Mouse (Mus musculus) erythroblast, embryonic 14.5 days (primary cell): ENCODE measurements around the gene Plcl2. TPM values are rescaled to one million over a fixed set of nuclear protein-coding genes. Genes with fewer than 3 reads are reported as not detected.

Experiments
- H3K27me3 ChIP-seq: 2 replicates; pipeline ENCODE4 v1.6.1; 2012; ENCODE audit warnings: inconsistent platforms; ENCODE audit not compliant: control insufficient read depth
- H3K36me3 ChIP-seq: 2 replicates; pipeline ENCODE4 v1.6.1; 2012; ENCODE audit warnings: mild to moderate bottlenecking, inconsistent platforms; ENCODE audit not compliant: control insufficient read depth
- H3K4me1 ChIP-seq: 2 replicates; pipeline ENCODE4 v1.6.1; 2012; ENCODE audit warnings: inconsistent platforms; ENCODE audit not compliant: control insufficient read depth
- H3K4me3 ChIP-seq: replicated peaks from 2 replicates; pipeline ENCODE3; 2012; ENCODE audit warnings: moderate library complexity, mild to moderate bottlenecking, inconsistent platforms
- H3K9me3 ChIP-seq: 2 replicates; pipeline ENCODE4 v1.6.1; 2012; ENCODE audit warnings: low read length, inconsistent platforms, mixed read lengths; ENCODE audit not compliant: control insufficient read depth
- GATA1 ChIP-seq: IDR thresholded peaks from 2 replicates; pipeline ENCODE4 v1.6.1; 2012; ENCODE audit warnings: low read length, inconsistent platforms, mixed read lengths
- TAL1 ChIP-seq: IDR thresholded peaks from 3 replicates; pipeline ENCODE4 v1.6.1; 2012; ENCODE audit warnings: low read length, inconsistent platforms, mixed read lengths
- polyA plus RNA-seq: library from polyadenylated mRNA; stranded (reverse); fragments of >175 nt; gene quantifications from 2 replicates; pipeline ENCODE4 v1.2.3, GENCODE M21; 2012

The Plcl2 gene
- polyA plus RNA-seq, 1 experiment: 0.24 TPM

DNA sequence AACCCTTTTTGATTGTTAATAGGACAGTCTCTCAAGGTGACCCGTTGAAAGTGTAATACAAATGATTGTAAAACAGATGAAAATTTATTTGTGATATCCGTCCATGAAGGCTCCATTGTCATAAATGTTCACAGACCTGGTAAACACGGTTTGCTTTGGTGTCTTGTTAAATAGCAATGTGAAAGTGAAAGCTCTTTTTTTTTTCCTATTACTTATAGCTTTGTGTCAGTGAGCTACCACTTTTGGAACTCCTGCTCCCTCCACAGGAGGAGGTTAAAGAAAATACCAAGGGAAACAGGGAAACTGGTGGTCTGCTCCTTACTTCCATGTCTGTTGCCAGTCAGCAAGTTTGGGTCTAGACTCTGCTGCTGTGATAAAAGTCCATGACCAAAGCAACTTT, 71.2 kb downstream of the Plcl2 start:
- Histone ChIP-seq H3K9me3 (no peaks in the 10 kb centered on the region), H3K27me3 (no peaks in the 10 kb centered on the region), H3K4me3 (no peak overlapping the region), H3K4me1 (peaks cover 5% of the 10 kb centered on the region), H3K36me3 (no peaks in the 10 kb centered on the region)
- TF ChIP-seq GATA1: no peak
- TF ChIP-seq TAL1: no peak

DNA sequence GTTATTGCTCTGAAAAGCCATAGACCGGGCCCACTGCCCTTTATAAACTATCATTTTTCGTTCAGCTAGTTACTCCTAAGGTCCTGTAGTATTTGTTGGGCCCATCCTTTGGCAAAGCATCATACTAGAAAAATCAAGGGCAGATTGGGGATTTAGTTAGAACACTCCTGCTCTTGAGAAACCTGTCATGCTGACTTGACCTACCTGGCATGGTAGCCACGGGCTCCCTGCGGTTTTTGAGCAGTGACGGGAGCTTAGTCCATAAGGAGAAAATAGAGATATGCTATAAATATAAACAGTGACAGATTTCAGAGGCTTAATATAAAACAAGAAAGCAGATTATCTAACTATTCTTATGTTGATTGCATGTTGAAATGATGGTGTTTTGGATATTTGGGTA, 77.6 kb downstream of the Plcl2 start:
- Histone ChIP-seq H3K36me3 (no peaks in the 10 kb centered on the region), H3K4me3 (no peak overlapping the region), H3K4me1 (peaks cover 5% of the 10 kb centered on the region), H3K27me3 (no peaks in the 10 kb centered on the region), H3K9me3 (no peaks in the 10 kb centered on the region)
- TF ChIP-seq GATA1: no peak
- no peak for TF ChIP-seq TAL1

GRCm38 (mm10) chr17:50587941-50588340, 78.7 kb downstream of the Plcl2 start:
- Histone ChIP-seq H3K27me3 (no peaks in the 10 kb centered on the region), H3K4me3 (no peak overlapping the region), H3K4me1 (peaks cover 5% of the 10 kb centered on the region), H3K36me3 (no peaks in the 10 kb centered on the region), H3K9me3 (no peaks in the 10 kb centered on the region)
- TF ChIP-seq GATA1: no peak
- TF ChIP-seq TAL1: no peak

GRCm38 (mm10) chr17:50600178-50600577, 91.0 kb downstream of the Plcl2 start:
- Histone ChIP-seq H3K36me3 (no peaks in the 10 kb centered on the region), H3K4me1 (no peaks in the 10 kb centered on the region), H3K4me3 (no peak overlapping the region), H3K27me3 (no peaks in the 10 kb centered on the region), H3K9me3 (no peaks in the 10 kb centered on the region)
- no peak for TF ChIP-seq GATA1

DNA sequence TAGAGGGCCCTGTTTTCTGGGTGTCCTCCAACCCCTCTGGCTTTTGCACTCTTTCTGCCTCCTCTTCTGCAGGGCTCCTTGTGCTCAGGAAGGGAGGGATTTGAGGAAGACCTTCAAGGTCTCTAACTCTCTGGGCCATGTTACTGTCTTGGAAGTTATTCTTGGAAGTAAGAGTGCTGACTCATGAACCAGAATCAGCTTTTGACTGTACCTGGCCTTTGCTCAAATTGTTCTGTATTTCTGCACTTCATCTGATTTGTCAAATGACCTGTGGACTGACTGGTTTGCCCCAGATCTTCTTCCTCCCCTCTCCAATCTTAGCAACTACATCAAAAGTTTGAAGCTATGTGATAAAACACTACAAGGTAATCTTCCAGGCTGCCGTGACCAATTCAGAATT, 91.5 kb downstream of the Plcl2 start:
- H3K36me3 ChIP-seq: no peaks in the 10 kb centered on the region
- H3K4me1 ChIP-seq: no peaks in the 10 kb centered on the region
- H3K27me3 ChIP-seq: no peaks in the 10 kb centered on the region
- TF ChIP-seq TAL1 (no peak), GATA1 (no peak)
- no peak overlapping the region for H3K4me3 ChIP-seq
- no peaks in the 10 kb centered on the region for H3K9me3 ChIP-seq

DNA sequence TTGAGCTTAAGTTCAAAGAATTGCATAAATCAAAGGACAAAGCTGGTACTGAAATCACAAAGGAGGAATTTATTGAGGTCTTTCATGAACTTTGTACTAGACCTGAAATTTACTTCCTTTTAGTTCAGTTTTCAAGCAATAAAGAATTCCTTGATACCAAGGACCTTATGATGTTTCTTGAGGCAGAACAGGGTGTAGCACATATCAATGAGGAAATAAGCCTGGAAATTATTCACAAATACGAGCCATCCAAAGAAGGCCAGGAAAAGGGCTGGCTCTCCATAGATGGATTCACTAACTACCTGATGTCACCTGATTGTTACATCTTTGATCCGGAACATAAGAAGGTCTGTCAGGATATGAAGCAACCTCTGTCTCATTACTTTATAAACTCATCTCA, 97.7 kb downstream of the Plcl2 start:
- no peaks in the 10 kb centered on the region for H3K27me3 ChIP-seq
- peaks cover 9% of the 10 kb centered on the region for H3K36me3 ChIP-seq
- no peak overlapping the region for H3K4me3 ChIP-seq
- no peaks in the 10 kb centered on the region for H3K9me3 ChIP-seq
- H3K4me1 ChIP-seq: no peaks in the 10 kb centered on the region
- TF ChIP-seq GATA1: no peak

DNA sequence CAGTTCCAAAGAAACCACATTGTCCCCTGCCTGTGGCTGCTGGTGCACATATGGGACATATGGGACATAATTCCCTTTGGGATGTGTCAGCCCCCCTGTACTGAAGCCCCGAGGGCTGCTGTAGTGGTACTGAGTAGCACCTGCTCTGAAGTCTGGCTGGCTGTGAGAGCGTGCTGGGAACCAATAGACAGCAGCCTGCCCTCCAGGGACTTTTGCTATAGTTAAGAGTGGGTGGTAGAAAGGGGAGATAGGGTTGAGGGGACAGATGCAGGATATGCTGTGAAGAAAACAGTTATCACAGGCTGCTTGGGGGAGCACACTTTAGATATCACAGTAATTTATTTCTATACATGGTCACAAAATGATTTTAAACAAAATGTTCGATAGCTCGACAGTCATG, 100.7 kb downstream of the Plcl2 start:
- Histone ChIP-seq H3K36me3 (peaks cover 9% of the 10 kb centered on the region), H3K4me1 (no peaks in the 10 kb centered on the region)
- no peak for TF ChIP-seq TAL1
- TF ChIP-seq GATA1: no peak

DNA sequence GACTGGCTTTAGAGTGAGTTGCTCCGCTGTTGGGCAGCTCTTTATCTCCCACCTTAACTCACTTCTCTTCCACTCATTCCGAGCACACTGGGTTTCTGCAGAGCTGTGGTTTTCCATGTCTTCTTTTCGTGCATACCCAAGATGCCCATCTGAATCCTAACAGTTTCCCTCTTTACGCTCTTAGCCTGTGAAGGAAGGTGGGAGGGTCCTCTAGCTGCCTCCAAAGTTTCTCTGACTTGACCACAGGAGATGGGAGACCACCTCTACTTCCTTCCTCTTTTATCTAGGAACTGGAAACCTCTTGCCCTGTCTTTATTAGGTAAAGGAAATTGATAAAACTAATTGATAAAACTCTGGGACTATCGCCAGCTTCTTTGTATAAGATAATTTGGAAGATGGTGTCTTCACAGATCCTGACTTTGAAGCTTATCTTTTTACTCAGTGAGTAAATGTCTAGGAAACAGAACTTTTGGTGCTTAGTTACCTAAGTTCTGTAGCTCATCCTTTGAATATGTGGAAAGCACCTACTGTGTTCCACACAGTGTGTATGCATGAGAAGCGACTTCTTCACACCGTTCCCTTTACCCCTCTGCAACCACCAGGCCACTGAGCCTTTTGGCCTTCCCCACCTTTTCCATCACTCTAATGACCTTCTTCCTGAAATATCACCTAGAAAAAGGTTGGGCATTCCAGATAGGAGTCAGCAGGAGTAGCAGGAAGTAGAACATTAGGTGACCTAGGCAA, 111.8 kb downstream of the Plcl2 start:
- H3K27me3 ChIP-seq: no peaks in the 10 kb centered on the region
- no peak overlapping the region for H3K4me3 ChIP-seq
- no peaks in the 10 kb centered on the region for H3K4me1 ChIP-seq
- no peaks in the 10 kb centered on the region for H3K9me3 ChIP-seq
- TF ChIP-seq GATA1 (no peak), TAL1 (no peak)
- no peaks in the 10 kb centered on the region for H3K36me3 ChIP-seq

More for the DNA sequence above, 100.7 kb downstream of the Plcl2 start:
- no peaks in the 10 kb centered on the region for H3K27me3 ChIP-seq
- H3K9me3 ChIP-seq: no peaks in the 10 kb centered on the region
- no peak overlapping the region for H3K4me3 ChIP-seq

- H3K27me3 ChIP-seq: no peaks in the 10 kb centered on the region
- no peaks in the 10 kb centered on the region for H3K9me3 ChIP-seq
- H3K36me3 ChIP-seq: no peaks in the 10 kb centered on the region
- no peak overlapping the region for H3K4me3 ChIP-seq
- H3K4me1 ChIP-seq: no peaks in the 10 kb centered on the region
- TF ChIP-seq GATA1 (no peak), TAL1 (no peak)
Observed at GRCm38 (mm10) chr17:50621996-50622395, 112.8 kb downstream of the Plcl2 start.

- no peaks in the 10 kb centered on the region; the same call in 1 of the 2 replicates for H3K4me1 ChIP-seq
- H3K36me3 ChIP-seq: no peaks in the 10 kb centered on the region
- no peak overlapping the region for H3K4me3 ChIP-seq
- TF ChIP-seq TAL1: no peak
- no peak for TF ChIP-seq GATA1
- H3K27me3 ChIP-seq: no peaks in the 10 kb centered on the region
- H3K9me3 ChIP-seq: no peaks in the 10 kb centered on the region
Observed at GRCm38 (mm10) chr17:50625584-50625983, 116.4 kb downstream of the Plcl2 start.
